19 mouse cellular contexts compared by ENCODE assay signal in genomic region chr2:6821593-6821992, GRCm38 (mm10).
"Had no signal": no experiment of that assay in that cellular context is flagged by ENCODE, and none has a peak within 500 bp of the region (broad histone marks: within the 10 kb centered on the region; RNA-seq: fewer than 3 reads in every experiment).

No protein-coding gene starts in this region.

- H3K4me3 ChIP-seq: limb, embryonic 10.5 days; limb, embryonic 13.5 days; liver, embryonic 12.5 days; liver, embryonic 15.5 days; lung, embryonic 15.5 days had no signal

- ATAC-seq: liver, embryonic 12.5 days had no signal

- H3K4me2 ChIP-seq: limb, embryonic 13.5 days; liver, embryonic 12.5 days; liver, embryonic 15.5 days; lung, embryonic 15.5 days; midbrain, embryonic 11.5 days had no signal

- H3K9me3 ChIP-seq: limb, embryonic 10.5 days; limb, embryonic 13.5 days; liver, embryonic 12.5 days; liver, embryonic 15.5 days; lung, embryonic 15.5 days had no signal

- H3K4me1 ChIP-seq: limb, embryonic 10.5 days; limb, embryonic 13.5 days; liver, embryonic 12.5 days; liver, embryonic 15.5 days; lung, embryonic 15.5 days had no signal

- DNase-seq: kidney, adult 18-20 months; kidney, adult 9 months; kidney, postnatal 10 days; kidney, postnatal 4 days; layer of hippocampus, adult 9-11 months; liver; lung, adult 18-20 months; lung, postnatal 10 days; lung, postnatal 36 days; midbrain, embryonic 14.5 days; thymus, adult 2 months; thymus, postnatal 14 days had no signal

- H3K27me3 ChIP-seq: limb, embryonic 13.5 days; liver, embryonic 12.5 days; liver, embryonic 15.5 days; lung, embryonic 15.5 days had no signal

- H3K27ac ChIP-seq: limb, embryonic 10.5 days; limb, embryonic 13.5 days; liver, embryonic 12.5 days; liver, embryonic 15.5 days; lung, embryonic 15.5 days; stomach, postnatal 0 days had no signal

- H3K36me3 ChIP-seq: limb, embryonic 10.5 days; limb, embryonic 13.5 days; liver, embryonic 12.5 days; liver, embryonic 15.5 days; lung, embryonic 15.5 days had no signal

- H3K9ac ChIP-seq: limb, embryonic 13.5 days; liver, embryonic 12.5 days; liver, embryonic 15.5 days; lung, embryonic 15.5 days had no signal
